In genomic region chr5:25472070-25472469, GRCm38 (mm10) we compare ENCODE assay signal across 8 mouse cellular contexts. TPM values are rescaled to one million over a fixed set of nuclear protein-coding genes. Genes with fewer than 3 reads are reported as not detected.
DNase-seq lines count a peak whose midpoint lies in the region; ATAC-seq and TF ChIP-seq lines count a peak whose summit lies in the region.

No protein-coding gene starts in this region.

- no peaks in the 10 kb centered on the region for H3K9me3 ChIP-seq in lung, embryonic 14.5 days (ENCODE audit: low read depth, low read length)
- no peaks in the 10 kb centered on the region for H3K9me3 ChIP-seq in embryonic facial prominence, embryonic 13.5 days
- no peaks in the 10 kb centered on the region for H3K9me3 ChIP-seq in intestine, embryonic 16.5 days (ENCODE audit: control insufficient read depth, low read length)
- H3K9me3 ChIP-seq in midbrain, embryonic 16.5 days (replicated peaks; ENCODE audit: control insufficient read depth, low read length, poor library complexity, severe bottlenecking) = no peaks in the 10 kb centered on the region

- no peaks in the 10 kb centered on the region for H3K4me1 ChIP-seq in lung, embryonic 14.5 days (ENCODE audit: insufficient read depth)
- H3K4me1 ChIP-seq in embryonic facial prominence, embryonic 13.5 days = 0 out of 2 replicates have a peak, but pooled peaks cover 8% of the 10 kb centered on the region
- H3K4me1 ChIP-seq in intestine, embryonic 16.5 days (ENCODE audit: control insufficient read depth, insufficient read depth, low read length) = no peaks in the 10 kb centered on the region; the same call in 1 of the 2 replicates
- H3K4me1 ChIP-seq in midbrain, embryonic 16.5 days (ENCODE audit: control insufficient read depth, insufficient read depth, low read length) = peaks cover 7% of the 10 kb centered on the region

- no peaks in the 10 kb centered on the region for H3K36me3 ChIP-seq in lung, embryonic 14.5 days (ENCODE audit: insufficient read depth)
- no peaks in the 10 kb centered on the region for H3K36me3 ChIP-seq in embryonic facial prominence, embryonic 13.5 days
- H3K36me3 ChIP-seq in intestine, embryonic 16.5 days (ENCODE audit: control insufficient read depth, insufficient read depth, low read length) = no peaks in the 10 kb centered on the region
- no peaks in the 10 kb centered on the region for H3K36me3 ChIP-seq in midbrain, embryonic 16.5 days (ENCODE audit: control insufficient read depth, insufficient read depth, low read length)

- H3K9ac ChIP-seq in lung, embryonic 14.5 days = peak overlapping the region; percentile 39; the same call in 1 of the 2 replicates
- H3K9ac ChIP-seq in embryonic facial prominence, embryonic 13.5 days = peak overlapping the region; percentile 66
- H3K9ac ChIP-seq in intestine, embryonic 16.5 days (ENCODE audit: low read depth, low read length) = peak overlapping the region; percentile 54; the same call in 1 of the 2 replicates
- H3K9ac ChIP-seq in midbrain, embryonic 16.5 days (ENCODE audit: low read depth, low read length) = peak overlapping the region; percentile 50; the same call in 1 of the 2 replicates

- no peak for TF ChIP-seq CTCF in lung, embryonic 14.5 days (IDR thresholded peaks at IDR 0.05; ENCODE audit: low read depth)

- H3K4me3 ChIP-seq in lung, embryonic 14.5 days (ENCODE audit: low read depth, low read length) = peak overlapping the region; percentile 31
- H3K4me3 ChIP-seq in embryonic facial prominence, embryonic 13.5 days = peak overlapping the region; percentile 47
- H3K4me3 ChIP-seq in intestine, embryonic 16.5 days (ENCODE audit: low read length) = peak overlapping the region; percentile 46
- peak overlapping the region; percentile 35 for H3K4me3 ChIP-seq in midbrain, embryonic 16.5 days (ENCODE audit: low read depth, low read length)

- peak overlapping the region; percentile 48 for H3K27ac ChIP-seq in lung, embryonic 14.5 days (ENCODE audit: low read depth)
- peak overlapping the region; percentile 51; the same call in 1 of the 2 replicates for H3K27ac ChIP-seq in embryonic facial prominence, embryonic 13.5 days
- 0 out of 2 replicates have a peak overlapping the region, but pooled peaks have one; percentile 48 for H3K27ac ChIP-seq in intestine, embryonic 16.5 days (ENCODE audit: low read length)
- peak overlapping the region; percentile 70; the same call in 1 of the 2 replicates for H3K27ac ChIP-seq in midbrain, embryonic 16.5 days (ENCODE audit: low read length)

- DNase-seq in lung, embryonic 14.5 days = peak; percentile 80
- no peak for DNase-seq in lung, adult 18-20 months
- no peak for DNase-seq in right cerebral cortex, postnatal 10 days (ENCODE audit: low spot score in 2 of 2)
- DNase-seq in thymus, postnatal 0 days (ENCODE audit: low spot score) = no peak
- no peak for DNase-seq in adipocyte (ENCODE audit: low spot score)

- no peaks in the 10 kb centered on the region for H3K27me3 ChIP-seq in lung, embryonic 14.5 days (ENCODE audit: insufficient read depth, low read length)
- no peaks in the 10 kb centered on the region for H3K27me3 ChIP-seq in embryonic facial prominence, embryonic 13.5 days
- H3K27me3 ChIP-seq in intestine, embryonic 16.5 days (replicated peaks; ENCODE audit: control insufficient read depth, insufficient read depth, low read length) = no peaks in the 10 kb centered on the region
- H3K27me3 ChIP-seq in midbrain, embryonic 16.5 days (ENCODE audit: control insufficient read depth, insufficient read depth, low read depth, low read length) = no peaks in the 10 kb centered on the region

- peak overlapping the region; percentile 60 for H3K4me2 ChIP-seq in lung, embryonic 14.5 days
- peak overlapping the region; percentile 59 for H3K4me2 ChIP-seq in embryonic facial prominence, embryonic 13.5 days
- peak overlapping the region; percentile 48 for H3K4me2 ChIP-seq in intestine, embryonic 16.5 days (ENCODE audit: low read depth, low read length)
- H3K4me2 ChIP-seq in midbrain, embryonic 16.5 days (ENCODE audit: low read length) = peak overlapping the region; percentile 59

- under 1% methylated on average over 6 of the region's 6 CpGs for WGBS in lung, embryonic 14.5 days
- 0% methylated on average over 6 of the region's 6 CpGs for WGBS in embryonic facial prominence, embryonic 13.5 days
- WGBS in intestine, embryonic 16.5 days = 4% methylated on average over 6 of the region's 6 CpGs
- WGBS in midbrain, embryonic 16.5 days = 0% methylated on average over 6 of the region's 6 CpGs

- peak; percentile 87 for ATAC-seq in lung, embryonic 14.5 days (ENCODE audit: insufficient read depth)
- no peak for ATAC-seq in embryonic facial prominence, embryonic 13.5 days (ENCODE audit: insufficient number of reproducible peaks, insufficient read depth, low FRiP score, low TSS enrichment, low read depth)
- ATAC-seq in intestine, embryonic 16.5 days = peak; percentile 48
- peak; percentile 67 for ATAC-seq in midbrain, embryonic 16.5 days

RNA-seq across cellular contexts. Expression of gene Kmt2c, which starts 26.5 kb away (rescaled TPM):
- polyA plus RNA-seq in lung, embryonic 14.5 days (2014; fragmentation: Nextera tagmentation; extraction: Ambion mirVana) = 17.2 and 18.3 TPM in 2 replicates
- polyA plus RNA-seq in embryonic facial prominence, embryonic 13.5 days (2015; fragmentation: Nextera tagmentation; extraction: Ambion mirVana) = 16.7 and 19.2 TPM in 2 replicates
- 8.1 and 9.0 TPM in 2 replicates for polyA plus RNA-seq in intestine, embryonic 16.5 days (2015; fragmentation: Nextera tagmentation; extraction: Ambion mirVana)
- 15.3 and 19.2 TPM in 2 replicates for polyA plus RNA-seq in midbrain, embryonic 16.5 days (2015; fragmentation: Nextera tagmentation; extraction: Ambion mirVana)
- 15.2 and 21.4 TPM in 2 replicates for polyA plus RNA-seq in thymus, postnatal 0 days (2015; fragmentation: Nextera tagmentation; extraction: Ambion mirVana)

RNA-seq across cellular contexts. Expression of gene Cct8l1, which starts 43.8 kb away (rescaled TPM):
- 0.09 TPM in 1 of 2 replicates, not detected in the other for polyA plus RNA-seq in lung, embryonic 14.5 days (2014; fragmentation: Nextera tagmentation; extraction: Ambion mirVana)
- 0.12 TPM in 1 of 2 replicates, not detected in the other for polyA plus RNA-seq in embryonic facial prominence, embryonic 13.5 days (2015; fragmentation: Nextera tagmentation; extraction: Ambion mirVana)
- not detected in 2 replicates for polyA plus RNA-seq in intestine, embryonic 16.5 days (2015; fragmentation: Nextera tagmentation; extraction: Ambion mirVana)
- 0.13 TPM in 1 of 2 replicates, not detected in the other for polyA plus RNA-seq in midbrain, embryonic 16.5 days (2015; fragmentation: Nextera tagmentation; extraction: Ambion mirVana)
- polyA plus RNA-seq in thymus, postnatal 0 days (2015; fragmentation: Nextera tagmentation; extraction: Ambion mirVana) = 0.10 and 0.22 TPM in 2 replicates
